Mouse (Mus musculus): ENCODE measurements around the gene Srarp. TPM values are rescaled to one million over a fixed set of nuclear protein-coding genes. Genes with fewer than 3 reads are reported as not detected.

Gene Srarp
- 0.35 and 0.53 TPM in 2 replicates for polyA plus RNA-seq (2012; rRNA removed)

DNA sequence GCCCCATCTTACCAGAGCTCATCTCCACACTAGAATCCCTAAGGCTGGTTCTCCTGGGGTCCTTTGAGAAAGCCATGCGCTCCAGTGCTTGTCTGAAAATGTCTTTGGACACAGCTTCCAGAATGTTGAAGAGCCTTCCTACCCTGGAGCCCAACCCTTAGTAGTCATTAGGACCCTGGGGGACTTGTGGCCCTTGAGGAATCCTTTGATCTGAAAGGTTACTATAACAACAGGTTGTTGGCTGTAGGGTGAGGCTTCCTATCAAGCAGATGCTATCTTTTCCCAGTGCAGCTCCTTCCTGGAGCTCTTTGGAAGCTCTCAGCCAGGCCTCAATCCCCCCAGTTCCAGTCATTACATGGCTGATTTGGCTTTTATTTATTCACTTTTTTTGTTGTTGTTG, at the start of gene Srarp:
TSS of gene Srarp (minus strand) at position 132 of the 400 bp plus-strand sequence.

DNA sequence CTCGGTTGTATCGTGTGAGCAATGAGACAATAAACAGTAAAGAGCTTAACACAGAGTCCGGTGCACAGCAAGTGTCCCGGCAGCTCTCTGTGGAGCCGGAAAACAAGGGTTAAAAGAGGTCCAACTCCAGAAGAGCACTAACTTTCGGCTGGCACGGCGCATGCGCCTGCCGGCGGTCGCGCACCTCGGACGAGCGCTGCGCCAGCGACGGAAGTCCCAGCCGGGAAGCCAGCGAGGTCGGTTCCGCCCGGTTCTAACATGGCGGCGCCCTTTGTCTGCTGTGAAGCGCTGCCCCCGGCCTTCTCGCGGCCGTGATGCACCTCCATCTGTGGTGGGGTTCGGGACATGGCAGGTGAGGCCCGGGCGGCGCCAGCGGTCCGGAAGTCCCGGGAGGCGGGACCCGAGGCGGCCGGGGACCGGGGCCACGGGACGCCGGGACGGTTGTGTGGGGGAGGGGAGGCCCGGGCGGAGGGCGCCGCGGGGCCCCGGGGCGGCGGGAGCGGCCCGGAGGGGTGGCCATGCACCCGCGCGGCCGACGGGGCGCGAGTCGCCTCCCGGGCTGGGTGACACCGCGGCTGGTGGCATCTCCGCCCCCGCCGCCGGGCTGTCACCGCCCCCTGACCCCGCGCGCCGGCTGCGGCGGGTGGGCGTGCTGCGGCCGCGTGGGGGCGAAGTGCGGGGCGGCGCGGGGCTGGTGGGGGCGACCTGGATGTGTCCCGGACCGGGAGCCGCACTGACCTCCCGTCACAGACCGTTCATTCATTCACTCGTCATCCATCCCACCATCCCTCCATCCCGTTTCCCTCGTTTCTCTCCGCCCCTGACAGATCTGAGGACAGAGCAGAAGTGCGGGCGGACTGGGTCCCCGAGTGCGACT, 8.8 kb upstream of the Srarp start, which contains the start of gene Zbtb17:
TSS of gene Zbtb17 (plus strand) at position 204 of the 877 bp plus-strand sequence.

DNA sequence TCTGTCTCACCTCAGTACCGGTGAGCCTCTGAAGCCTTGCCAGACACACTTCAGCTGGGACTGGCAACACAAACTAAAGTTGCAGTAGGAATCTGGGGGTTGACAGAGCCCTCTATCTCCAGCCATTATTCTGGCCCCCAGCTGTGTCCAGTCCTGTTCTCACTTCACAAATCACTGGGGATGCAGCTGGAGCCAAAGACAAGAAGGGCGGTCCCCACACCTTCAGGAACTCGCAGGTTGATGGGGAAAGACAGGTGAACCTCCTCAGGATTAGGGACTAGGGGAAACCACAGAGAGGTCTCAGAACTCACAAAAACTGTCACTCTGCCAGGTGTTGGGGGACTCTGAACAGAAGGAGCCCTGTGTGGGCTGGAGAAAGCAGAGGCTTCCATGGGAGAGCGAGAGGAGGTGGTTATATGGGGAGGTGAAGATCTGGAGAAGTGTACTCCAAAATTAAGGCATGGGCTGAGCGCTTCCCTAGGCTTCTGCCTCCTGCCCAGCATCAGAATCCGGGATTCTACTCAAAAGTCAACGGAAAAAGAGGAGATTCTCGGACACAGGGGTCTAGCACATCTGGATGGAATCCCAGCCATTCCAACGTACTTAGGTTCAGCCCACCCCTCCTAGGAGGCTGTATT, 15.6 kb downstream of the Srarp start, which contains the start of gene Hspb7:
TSS of gene Hspb7 (plus strand) at position 588 of the 638 bp plus-strand sequence.

DNA sequence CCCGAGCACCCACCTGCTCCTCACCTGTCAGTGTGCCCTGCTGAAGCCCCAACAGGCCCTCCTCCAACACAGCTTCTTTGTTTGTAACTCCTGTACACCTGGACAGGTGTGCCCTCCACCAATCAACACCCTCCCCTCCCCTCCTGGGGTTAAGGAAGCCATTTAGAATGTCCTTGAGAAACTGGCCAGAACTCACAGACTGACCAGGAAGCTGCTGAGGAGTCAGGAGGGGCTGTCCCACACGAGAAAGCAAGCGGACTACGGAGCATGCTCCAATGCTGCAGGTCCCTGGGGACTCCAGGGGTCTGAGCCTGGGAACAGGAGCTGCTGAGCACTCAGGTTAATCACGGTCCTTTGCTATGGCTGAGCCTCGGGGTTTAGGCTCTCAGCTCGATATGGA, 20.0 kb downstream of the Srarp start, which contains the start of gene Clcnkb:
TSS of gene Clcnkb (minus strand) at position 91 of the 400 bp plus-strand sequence.

DNA sequence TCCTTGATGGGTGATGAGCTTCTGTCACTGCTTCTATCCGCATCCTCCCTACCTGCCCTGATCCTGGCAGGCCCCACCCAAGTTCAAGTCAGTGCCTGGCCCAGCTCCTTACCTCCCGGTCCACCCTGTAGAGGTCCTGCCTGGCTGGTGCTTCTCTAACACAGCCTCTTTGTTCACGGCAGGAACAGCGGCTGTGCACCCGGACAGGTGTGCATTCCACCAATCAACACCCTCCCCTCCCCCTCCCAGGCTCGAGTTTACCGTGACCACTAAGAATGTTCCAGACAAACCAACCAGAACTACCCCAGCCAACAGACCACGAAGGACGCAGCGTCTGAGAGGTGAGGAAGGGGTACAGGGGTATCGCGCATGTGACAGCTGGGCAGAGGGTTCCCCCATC, 37.4 kb downstream of the Srarp start, which contains the start of gene Clcnka:
TSS of gene Clcnka (minus strand) at position 180 of the 400 bp plus-strand sequence.

Other genes starting within 250 kb of the Srarp start
- gene Rsg1, start 222.1 kb downstream of the Srarp start, polyA plus RNA-seq (2012; rRNA removed): 4.8 and 5.1 TPM in 2 replicates
- gene Arhgef19, start 196.6 kb downstream of the Srarp start, polyA plus RNA-seq (2012; rRNA removed): 1.8 and 5.9 TPM in 2 replicates
- 4.2 and 5.9 TPM in 2 replicates for gene Epha2, start 134.9 kb downstream of the Srarp start, polyA plus RNA-seq (2012; rRNA removed)
- 14.2 and 15.6 TPM in 2 replicates for gene Fam131c, start 67.9 kb downstream of the Srarp start, polyA plus RNA-seq (2012; rRNA removed)
- gene Clcnka, start 37.4 kb downstream of the Srarp start, polyA plus RNA-seq (2012; rRNA removed): 0.05 and 0.39 TPM in 2 replicates
- 0.02 and 0.23 TPM in 2 replicates for gene Clcnkb, start 20.1 kb downstream of the Srarp start, polyA plus RNA-seq (2012; rRNA removed)
- gene Hspb7, start 15.3 kb downstream of the Srarp start, polyA plus RNA-seq (2012; rRNA removed): 0.07 and 0.61 TPM in 2 replicates
- 65.4 and 70.0 TPM in 2 replicates for gene Zbtb17, start 8.5 kb upstream of the Srarp start, polyA plus RNA-seq (2012; rRNA removed)
- gene Spen, start 102.5 kb upstream of the Srarp start, polyA plus RNA-seq (2012; rRNA removed): 17.6 and 19.3 TPM in 2 replicates
- 37.4 and 53.4 TPM in 2 replicates for gene Fblim1, start 170.0 kb upstream of the Srarp start, polyA plus RNA-seq (2012; rRNA removed)
- 0.27 and 0.28 TPM in 2 replicates for gene Tmem82, start 182.5 kb upstream of the Srarp start, polyA plus RNA-seq (2012; rRNA removed)
- gene Slc25a34, start 187.7 kb upstream of the Srarp start, polyA plus RNA-seq (2012; rRNA removed): 0.34 and 0.36 TPM in 2 replicates
- gene Plekhm2, start 228.8 kb upstream of the Srarp start, polyA plus RNA-seq (2012; rRNA removed): 43.2 and 46.7 TPM in 2 replicates
- 3.3 and 5.3 TPM in 2 replicates for gene Rsc1a1, start 249.5 kb upstream of the Srarp start, polyA plus RNA-seq (2012; rRNA removed)